Mouse (Mus musculus): ENCODE measurements around the gene Ifi211.

DNA sequence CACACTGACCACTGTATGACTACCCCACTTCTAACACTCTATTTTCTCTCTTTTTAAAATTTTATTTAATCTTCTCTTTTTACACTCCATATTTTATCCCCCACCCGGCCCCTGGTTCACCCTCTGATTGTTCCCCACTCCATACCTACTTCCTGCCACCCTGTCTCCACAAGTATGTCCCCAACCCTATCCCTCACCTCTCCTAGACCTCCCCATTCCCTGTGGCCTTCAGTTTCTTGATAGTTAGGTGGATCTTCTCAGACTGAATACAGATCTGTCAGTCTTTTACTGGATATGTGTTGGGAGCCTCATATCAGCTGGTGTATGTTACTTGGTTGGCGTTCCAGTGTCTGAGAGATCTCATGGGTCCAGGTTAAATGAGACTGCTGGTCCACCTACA is 1.7 kb upstream of the Ifi211 start:
- TF ChIP-seq CTCF (IDR thresholded peaks at IDR 0.05; ENCODE audit: low read depth, low read length) (no peak), POLR2A (IDR thresholded peaks at IDR 0.05; ENCODE audit: borderline replicate concordance, low read depth, low read length) (no peak)

Data from bone marrow macrophage, adult 2 months (primary cell).